Mouse (Mus musculus) subcutaneous adipose tissue, adult 2 months (tissue): ENCODE results near the gene Tnfsf4. TPM values are rescaled to one million over a fixed set of nuclear protein-coding genes. Genes with fewer than 3 reads are reported as not detected.

Source experiments
- polyA plus RNA-seq: library from polyadenylated mRNA; depleted of rRNA; stranded (reverse); fragments of >200 nt; gene quantifications from 2 replicates; pipeline ENCODE4 v1.2.3, GENCODE M21; 2012; ENCODE audit warnings: low replicate concordance; rRNA removed

Tnfsf4 gene
- polyA plus RNA-seq, result 0.06 TPM in 1 of 2 replicates, not detected in the other

DNA sequence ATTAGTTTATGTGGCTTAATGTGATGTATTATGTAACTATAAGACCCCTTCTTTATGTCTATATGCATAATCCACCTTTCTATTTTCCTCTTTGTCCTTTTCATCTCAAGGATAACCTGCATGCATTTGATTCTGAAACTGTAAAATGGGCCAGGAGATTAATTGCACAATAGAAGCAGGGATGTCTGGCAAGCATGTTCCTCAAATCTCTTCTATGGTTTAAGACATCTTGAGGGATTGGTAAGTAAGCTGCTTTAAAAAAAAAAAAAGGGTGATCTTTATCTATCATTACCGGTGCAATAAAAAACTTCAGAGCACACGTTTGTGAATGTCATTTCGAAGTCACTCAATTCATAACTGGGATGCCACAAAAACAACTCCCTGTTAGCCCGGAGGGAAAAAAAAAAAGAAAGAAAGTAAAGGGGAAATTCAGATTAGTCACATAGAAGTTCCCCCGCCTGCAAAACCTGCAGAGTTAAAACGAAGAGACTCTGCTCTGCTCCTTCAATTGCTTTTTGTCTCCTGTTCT, at the start of gene Tnfsf4:
Tnfsf4 (plus strand) TSS at position 479 of the 529 bp plus-strand sequence.

Other genes with a start within 250 kb of the Tnfsf4 start
- gene Tex50, start 236.1 kb upstream of the Tnfsf4 start, polyA plus RNA-seq, result not detected in 2 replicates
- 132 and 406 TPM in 2 replicates for gene Prdx6, start 144.2 kb upstream of the Tnfsf4 start, polyA plus RNA-seq
- gene Tnfsf18, start 99.2 kb downstream of the Tnfsf4 start, polyA plus RNA-seq, result not detected in 2 replicates